Mouse (Mus musculus): ENCODE results near the gene Gucy1b2. TPM values are rescaled to one million over a fixed set of nuclear protein-coding genes. Genes with fewer than 3 reads are reported as not detected.

The Gucy1b2 gene
- polyA plus RNA-seq, 1 experiment from 2014 or later = 0.66 TPM

- no peaks in the 10 kb centered on the region for H3K9me3 ChIP-seq (ENCODE audit: control insufficient read depth, low read length)
- no peaks in the 10 kb centered on the region for H3K36me3 ChIP-seq (ENCODE audit: control insufficient read depth, insufficient read depth, low read length)
- H3K4me2 ChIP-seq (ENCODE audit: low read length) = peak overlapping the region; percentile 15
- no peak overlapping the region for H3K27ac ChIP-seq (ENCODE audit: low read depth, low read length)
- no peak overlapping the region; the same call in 1 of the 2 replicates for H3K9ac ChIP-seq (ENCODE audit: low read depth, low read length)
- no peaks in the 10 kb centered on the region for H3K27me3 ChIP-seq (replicated peaks; ENCODE audit: control insufficient read depth, insufficient read depth, low read length)
- no peak for ATAC-seq
- H3K4me1 ChIP-seq (ENCODE audit: control insufficient read depth, insufficient read depth, low read depth, low read length) = peaks cover 6% of the 10 kb centered on the region
- no peak overlapping the region for H3K4me3 ChIP-seq (ENCODE audit: low read length)
- WGBS = 55% methylated on average over 11 of the region's 11 CpGs
Measured at GRCm38 (mm10) chr14:62346570-62346969, 109.5 kb downstream of the Gucy1b2 start.

Other genes with a start within 250 kb of the Gucy1b2 start
- gene Rnaseh2b, start 163.7 kb downstream of the Gucy1b2 start, polyA plus RNA-seq (2015; fragmentation: Nextera tagmentation; extraction: Ambion mirVana) = 28.1 and 28.9 TPM in 2 replicates
- gene Dleu7, start 163.2 kb downstream of the Gucy1b2 start, polyA plus RNA-seq (2015; fragmentation: Nextera tagmentation; extraction: Ambion mirVana) = 15.0 and 21.7 TPM in 2 replicates
- gene Fam124a, start 99.4 kb upstream of the Gucy1b2 start, polyA plus RNA-seq (2015; fragmentation: Nextera tagmentation; extraction: Ambion mirVana) = 54.3 and 59.1 TPM in 2 replicates
- gene Gm4131, start 110.6 kb upstream of the Gucy1b2 start, polyA plus RNA-seq (2015; fragmentation: Nextera tagmentation; extraction: Ambion mirVana) = 0.23 and 0.27 TPM in 2 replicates
- gene Serpine3, start 207.4 kb upstream of the Gucy1b2 start, polyA plus RNA-seq (2015; fragmentation: Nextera tagmentation; extraction: Ambion mirVana) = 0.11 TPM in 1 of 2 replicates, not detected in the other

Data from hindbrain, embryonic 16.5 days (tissue).